Mouse (Mus musculus): ENCODE measurements around the gene Uchl3. TPM values are rescaled to one million over a fixed set of nuclear protein-coding genes. Genes with fewer than 3 reads are reported as not detected.

Gene Uchl3
- polyA plus RNA-seq (2012; rRNA removed) = 173 and 178 TPM in 2 replicates

DNA sequence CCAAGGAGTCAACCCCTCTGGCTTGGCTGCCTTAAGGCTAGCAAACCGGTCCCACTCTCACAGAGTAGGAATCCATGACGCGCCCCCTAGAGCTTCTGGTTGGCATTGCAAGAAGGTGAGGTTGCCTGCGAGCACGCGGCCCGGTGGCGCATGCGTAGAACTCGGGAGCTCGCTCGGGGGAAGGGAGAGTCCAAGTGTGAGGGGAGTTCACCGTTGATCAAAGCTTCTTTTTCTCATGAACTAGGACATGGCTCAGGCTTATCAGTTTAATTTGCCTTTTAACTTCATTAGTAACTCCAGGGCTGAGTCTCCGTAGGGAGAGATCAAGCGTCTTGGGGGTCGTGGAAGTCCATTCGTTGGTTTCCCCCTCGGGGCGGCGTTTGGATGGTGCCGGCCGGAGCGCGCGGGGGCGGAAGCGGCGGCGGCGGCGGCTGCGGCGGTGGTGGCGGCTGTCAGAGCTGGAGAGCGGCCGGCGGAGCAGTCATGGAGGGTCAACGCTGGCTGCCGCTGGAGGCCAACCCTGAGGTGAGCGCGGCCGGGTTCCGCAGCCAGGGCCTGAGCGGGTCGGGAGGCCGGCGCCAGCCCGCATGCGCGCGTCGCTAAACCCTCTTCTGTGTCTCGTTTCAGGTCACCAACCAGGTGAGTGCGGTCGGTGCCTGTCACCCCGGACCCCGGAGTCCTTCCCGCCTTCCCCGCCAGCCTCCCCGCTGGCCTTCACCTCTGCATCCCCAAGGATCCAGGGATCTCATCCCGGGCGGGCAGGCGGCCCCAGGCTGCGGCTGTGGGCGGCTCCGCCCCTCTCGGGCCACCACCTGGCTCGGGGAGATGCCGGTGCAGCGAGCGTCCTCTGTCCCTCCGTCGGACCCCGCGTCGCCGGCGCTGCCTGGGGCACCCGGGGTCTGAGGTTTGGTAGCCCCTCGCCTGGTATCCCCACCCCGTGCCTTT is at the start of gene Uchl3:
Gene Uchl3, plus strand, starts transcription at position 387 of the 945 bp plus-strand sequence.

DNA sequence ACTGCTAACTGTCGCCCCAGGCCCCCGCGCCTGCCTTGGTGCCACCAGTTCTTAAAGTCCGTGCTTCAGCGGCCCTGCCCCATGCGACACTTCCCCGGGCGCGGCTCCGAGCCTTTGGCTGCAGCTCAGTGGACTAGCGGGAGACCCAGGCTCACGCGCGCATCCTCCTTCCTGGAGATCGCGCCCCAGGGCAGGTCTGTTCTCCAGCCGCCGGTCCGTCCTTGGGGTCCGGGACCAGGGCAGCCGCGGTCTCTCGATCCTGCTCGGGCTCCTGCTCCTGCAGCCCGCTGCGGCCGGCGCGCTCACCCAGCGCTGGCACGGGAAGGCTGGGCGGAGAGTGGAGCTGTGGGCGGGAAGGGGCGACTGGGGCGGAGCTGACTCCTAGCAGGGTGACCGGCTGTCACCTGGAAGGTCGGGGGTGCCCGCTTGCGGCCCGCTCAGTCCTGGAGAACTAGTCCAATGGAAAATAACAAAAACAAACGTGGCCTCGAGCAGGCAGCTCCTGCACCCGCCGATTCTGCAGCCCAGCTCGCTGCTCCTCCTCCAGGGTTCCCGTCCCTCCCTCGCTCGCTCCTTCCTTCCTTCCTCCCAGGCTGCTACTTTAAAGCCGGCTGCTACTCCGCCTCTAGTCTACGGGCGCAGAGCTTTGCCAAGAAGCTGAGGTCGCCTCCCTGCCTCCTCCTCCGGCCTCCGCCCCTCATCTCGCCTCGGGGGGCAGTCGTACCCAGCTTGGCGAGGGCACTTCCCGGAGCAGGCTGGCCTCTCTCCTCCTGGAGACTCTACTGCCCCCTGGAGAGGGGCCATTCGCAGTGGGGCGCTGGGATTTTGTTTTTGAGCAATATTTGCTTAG is 45.0 kb upstream of the Uchl3 start, which contains the start of gene Tbc1d4:
Gene Tbc1d4, minus strand, starts transcription at position 673 of the 850 bp plus-strand sequence.

DNA sequence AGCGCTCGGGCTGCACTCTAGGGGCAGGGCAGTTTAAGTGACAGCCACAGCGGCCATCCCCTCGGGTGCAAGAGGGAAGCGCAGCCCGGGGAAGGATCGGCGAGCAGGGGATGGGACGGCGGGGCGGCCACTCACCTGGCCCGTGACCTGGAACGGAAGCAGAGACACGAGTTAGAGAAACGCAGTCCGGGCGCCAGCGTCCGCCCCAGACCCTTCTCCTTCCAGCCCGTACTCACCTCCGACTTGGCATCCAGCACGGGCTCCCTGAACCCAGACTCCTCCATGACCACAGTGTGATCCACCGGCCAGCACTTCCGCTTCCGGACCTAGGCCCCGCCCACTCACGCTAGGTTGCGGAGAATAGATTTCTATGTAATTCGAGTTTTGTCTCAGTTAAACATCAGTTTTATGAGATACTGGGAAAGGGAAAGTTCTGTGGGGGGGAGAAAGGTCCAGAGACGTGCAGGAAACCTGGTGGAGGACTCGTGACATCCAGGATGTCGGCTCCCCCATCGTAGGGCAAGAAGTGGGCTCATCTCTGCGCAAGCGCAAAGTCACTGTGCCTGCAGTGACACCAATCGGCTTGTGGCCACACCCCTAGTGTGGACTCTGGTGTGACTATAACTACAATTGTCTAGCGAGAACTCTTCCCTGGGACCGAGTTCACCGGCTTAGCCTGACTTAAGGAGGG is 13.5 kb upstream of the Uchl3 start, which contains the start of gene Commd6:
Gene Commd6, minus strand, starts transcription at position 534 of the 691 bp plus-strand sequence.

DNA sequence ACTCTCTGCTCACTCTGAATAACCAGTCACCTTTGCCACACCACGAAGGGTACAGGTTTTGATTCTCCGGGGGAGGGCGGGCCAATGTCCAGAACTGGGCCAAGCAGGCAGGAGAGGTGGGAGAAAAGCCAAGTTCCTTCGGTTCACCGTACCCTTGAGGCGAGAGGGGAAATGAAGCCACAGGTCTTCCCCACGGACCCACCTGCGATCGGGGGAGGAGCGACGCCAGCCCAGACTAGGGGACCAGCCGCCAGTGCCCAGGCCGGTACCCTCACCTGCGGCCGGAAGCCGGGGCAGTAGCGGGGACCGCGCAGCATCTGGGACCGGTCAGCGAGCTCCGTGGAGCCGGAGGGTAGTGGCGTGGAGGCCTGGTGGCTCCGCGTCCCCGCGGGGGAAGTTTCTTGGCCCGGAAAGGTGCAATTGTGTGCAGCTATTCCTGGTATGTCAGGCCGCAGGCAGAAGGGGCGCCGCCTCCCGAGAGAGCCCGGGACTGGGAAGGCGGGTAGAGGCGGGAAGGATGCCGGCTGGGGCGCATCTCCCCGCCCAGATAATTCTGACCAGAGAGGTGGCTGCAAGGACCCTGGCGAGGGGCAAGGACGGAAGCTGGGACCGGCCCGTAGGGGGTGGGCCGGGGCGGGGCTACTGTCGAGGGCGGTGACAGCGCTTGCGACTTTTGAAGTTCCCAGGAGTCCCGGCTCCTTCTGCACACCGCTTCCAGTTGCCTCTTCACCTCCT is 75.6 kb downstream of the Uchl3 start, which contains the start of the genes Gm9922 and Lmo7:
Gene Gm9922, minus strand, starts transcription at position 578 of the 735 bp plus-strand sequence.
Gene Lmo7, plus strand, starts transcription at position 721 of the 735 bp plus-strand sequence.

Other genes starting within 250 kb of the Uchl3 start
- gene Tbc1d4, start 44.8 kb upstream of the Uchl3 start, polyA plus RNA-seq (2012; rRNA removed) = 7.0 and 9.0 TPM in 2 replicates
- gene Commd6, start 13.3 kb upstream of the Uchl3 start, polyA plus RNA-seq (2012; rRNA removed) = 43.6 and 48.7 TPM in 2 replicates
- 0.27 and 0.36 TPM in 2 replicates for gene Gm9922, start 75.8 kb downstream of the Uchl3 start, polyA plus RNA-seq (2012; rRNA removed)
- gene Lmo7, start 76.0 kb downstream of the Uchl3 start, polyA plus RNA-seq (2012; rRNA removed) = 17.3 and 18.8 TPM in 2 replicates

Measured in central nervous system, embryonic 18 days (tissue).